Mouse (Mus musculus): Measurements from ENCODE around the gene Plcb1.
"Not testable (repeated sequence)": the region's sequence is repeated elsewhere in the genome, so short reads cannot be mapped to it uniquely, and the experiment has no call there.

Gene Plcb1

GRCm38 (mm10) chr2:134976796-134977330 lies 191.0 kb downstream of the Plcb1 start:
- DNase-seq: no peak

DNA sequence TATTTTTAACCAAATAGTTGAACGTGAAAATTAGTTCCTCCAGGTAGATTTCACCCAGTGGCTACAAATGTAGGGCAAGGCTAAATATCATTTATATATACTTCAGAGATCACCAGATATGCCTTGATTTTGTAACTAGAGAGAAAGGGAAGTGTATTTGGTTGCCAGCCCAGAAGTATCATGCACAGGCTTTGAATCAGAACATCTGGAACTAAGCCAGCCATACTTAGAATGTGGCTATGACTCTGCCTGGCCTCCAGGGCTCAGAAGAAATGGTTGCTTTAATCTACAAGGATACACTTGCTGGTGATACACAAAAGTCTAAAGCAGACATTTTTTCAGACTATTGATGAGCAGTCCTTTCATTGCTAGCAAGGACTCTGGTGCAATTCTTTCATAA lies 191.8 kb downstream of the Plcb1 start:
- DNase-seq: peak in 1 of 2 experiments; percentile 5

- no peak for DNase-seq
Measured at GRCm38 (mm10) chr2:134981394-134981793, 195.5 kb downstream of the Plcb1 start.

DNA sequence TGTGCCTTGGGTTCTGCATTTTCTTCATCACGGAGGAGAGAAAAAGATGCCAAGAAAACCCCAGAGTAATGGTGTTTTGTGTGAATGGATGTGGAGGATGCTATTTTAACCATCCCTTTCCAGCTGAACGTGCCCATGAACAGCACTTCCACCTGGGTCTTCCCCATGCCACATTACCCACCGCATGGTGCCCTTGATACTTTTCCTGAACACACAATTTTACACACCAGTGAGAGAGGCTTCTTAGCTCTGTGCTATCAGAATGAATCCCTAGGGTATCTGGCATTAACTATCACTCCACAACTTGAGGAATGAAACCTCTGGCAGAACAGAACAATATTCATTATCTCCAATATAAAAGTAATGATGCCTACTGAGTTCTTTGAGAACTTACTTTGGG lies 199.0 kb downstream of the Plcb1 start:
- DNase-seq: no peak

DNA sequence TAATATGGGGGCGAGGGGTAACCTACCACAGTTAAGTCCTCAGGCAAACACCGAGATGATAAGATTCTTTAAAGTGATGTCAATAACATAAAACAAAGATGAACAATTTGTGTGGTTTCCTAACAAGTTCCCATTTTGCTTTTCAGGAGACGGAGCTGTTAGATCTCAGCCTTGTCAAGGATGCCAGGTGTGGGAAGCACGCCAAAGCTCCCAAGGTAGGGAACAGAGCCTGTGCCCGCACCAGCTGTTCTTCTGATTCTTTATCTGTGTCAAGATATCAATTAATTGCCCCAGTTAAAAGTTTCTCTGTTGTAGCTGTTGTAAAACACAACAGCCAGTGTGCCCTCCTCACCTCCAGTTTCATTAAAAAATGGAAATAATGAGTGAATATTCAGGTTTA lies 202.1 kb downstream of the Plcb1 start:
- DNase-seq: no peak

DNA sequence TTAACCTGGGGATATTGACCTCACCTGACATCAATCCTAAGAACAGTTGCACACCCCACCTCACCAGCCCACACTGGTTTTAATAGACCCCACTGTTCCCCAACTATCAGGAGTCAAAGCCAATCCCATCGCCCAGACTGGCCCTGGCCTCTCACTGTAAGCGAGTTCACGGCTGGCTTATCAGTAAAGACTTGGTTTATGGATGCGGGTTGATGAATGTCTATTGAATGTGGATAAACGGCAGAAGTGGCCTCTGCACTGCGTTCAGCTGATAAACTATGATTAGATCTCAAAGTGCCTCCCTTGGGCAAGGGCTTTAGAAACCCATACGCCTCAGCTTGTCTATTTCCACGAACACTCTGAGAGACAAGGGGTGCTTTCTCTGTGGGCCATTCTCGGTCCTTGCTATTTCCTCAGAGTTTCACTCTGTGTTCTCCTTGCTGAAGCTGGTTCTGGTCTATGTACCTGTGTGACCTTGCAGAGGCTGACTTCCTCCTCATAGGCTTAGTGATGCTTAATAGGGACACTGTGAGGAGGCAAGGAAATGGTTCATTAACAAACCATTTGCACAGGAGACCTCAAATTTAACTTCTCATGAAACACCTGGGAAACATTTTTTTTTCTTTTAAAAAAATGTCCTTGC lies 203.9 kb downstream of the Plcb1 start:
- DNase-seq: no peak

GRCm38 (mm10) chr2:135007134-135007533 lies 221.3 kb downstream of the Plcb1 start:
- DNase-seq: peak in 1 of 2 experiments; percentile 9

GRCm38 (mm10) chr2:135007885-135008284 lies 222.0 kb downstream of the Plcb1 start:
- not testable (repeated sequence) for DNase-seq

DNA sequence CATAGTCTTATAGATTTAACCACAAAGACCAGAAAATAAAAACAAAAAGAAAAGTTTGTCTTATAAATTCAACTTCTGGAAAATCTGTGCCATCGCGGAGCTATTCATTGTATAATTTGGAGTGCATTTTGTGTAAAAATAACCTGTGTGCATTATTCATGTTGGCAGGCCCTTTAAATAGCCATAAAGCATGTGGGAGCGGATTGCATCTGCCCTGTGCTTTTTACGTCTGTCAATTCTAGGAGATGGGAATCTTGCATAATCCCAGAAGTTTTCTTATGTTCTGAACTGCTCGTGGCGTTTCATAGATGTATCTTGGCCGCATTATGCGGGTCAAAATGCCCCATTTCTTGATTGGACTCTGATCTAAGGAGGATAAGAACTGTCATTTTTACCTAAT lies 224.5 kb downstream of the Plcb1 start:
- DNase-seq: no peak

- DNase-seq: no peak
Measured at GRCm38 (mm10) chr2:135015501-135015900, 229.6 kb downstream of the Plcb1 start.

DNA sequence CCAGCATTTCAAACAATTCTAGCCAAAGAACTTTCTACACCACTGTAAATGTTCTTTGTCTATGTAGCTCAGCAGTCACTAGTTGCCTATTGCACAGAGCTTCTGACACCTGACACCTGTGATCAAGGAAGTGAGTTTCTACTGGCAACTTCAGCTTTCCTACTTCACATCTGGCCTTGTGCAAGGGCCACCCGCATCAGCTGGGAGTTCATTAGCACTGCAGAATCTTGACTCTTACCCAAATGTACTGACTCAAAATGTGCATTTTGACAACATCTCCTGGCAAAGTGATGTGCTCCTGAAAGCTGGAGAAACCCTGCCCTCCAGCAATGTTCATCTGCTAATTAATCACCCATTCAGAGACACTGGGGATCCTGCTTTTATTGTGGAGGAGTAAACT lies 232.4 kb downstream of the Plcb1 start:
- no peak for DNase-seq

DNA sequence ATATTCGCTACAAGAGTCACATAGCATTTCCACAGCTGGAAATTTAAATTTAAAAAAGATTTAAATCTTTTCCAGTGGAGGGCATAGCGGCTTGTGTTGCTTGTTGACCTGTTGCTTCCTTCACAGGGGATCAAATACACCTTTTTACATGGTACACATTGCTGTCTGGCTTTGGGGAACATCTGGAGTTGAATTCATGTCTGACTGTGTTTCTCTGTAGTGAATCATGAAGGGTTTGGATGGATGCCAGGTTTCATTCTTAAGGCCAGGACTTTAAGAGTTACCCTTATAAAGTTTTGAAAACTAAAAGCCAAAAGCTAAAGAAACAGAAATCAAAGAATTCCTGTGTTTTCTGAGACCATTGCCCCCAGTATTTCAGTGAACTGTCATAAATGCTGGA lies 232.8 kb downstream of the Plcb1 start:
- no peak for DNase-seq

DNA sequence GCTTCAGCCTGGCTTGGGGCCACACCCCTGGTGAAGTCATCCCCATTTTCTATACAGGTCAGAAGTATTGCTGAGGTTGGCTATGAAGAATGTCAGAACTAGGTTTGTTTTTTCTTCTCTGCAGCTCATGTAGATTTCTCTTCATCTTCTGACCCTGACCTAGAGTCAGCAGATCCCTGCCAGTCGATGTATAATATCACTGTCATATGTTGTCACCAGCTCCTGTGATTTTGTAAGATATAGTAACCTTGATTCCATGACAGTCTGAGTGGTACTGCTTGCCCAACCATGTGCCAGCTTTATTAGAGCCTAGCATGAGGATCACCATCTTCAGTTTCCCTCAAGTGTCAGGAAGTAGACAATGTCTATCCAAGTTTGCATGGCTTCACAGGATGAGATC lies 233.7 kb downstream of the Plcb1 start:
- no peak for DNase-seq

GRCm38 (mm10) chr2:135029288-135029687 lies 243.4 kb downstream of the Plcb1 start:
- no peak for DNase-seq

DNA sequence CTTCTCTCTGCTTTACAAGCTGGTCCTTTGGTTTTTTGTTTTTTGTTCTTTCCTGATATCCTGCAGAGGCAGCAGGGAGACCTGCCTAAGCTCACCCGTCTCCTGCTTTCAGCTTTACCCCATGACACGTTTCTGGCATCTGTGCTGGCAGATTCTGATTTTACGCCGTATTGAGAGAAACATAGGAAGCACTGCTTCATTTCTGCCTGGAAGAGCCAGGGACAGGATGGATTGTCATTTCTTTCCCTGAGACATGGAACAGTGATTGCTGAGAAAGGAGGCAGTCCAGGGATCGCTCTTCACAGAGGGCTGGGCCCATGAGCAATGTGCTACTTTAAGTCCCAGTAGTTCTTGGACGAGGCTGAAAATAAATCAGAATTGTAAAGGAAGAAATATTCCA lies 243.8 kb downstream of the Plcb1 start:
- no peak for DNase-seq

GRCm38 (mm10) chr2:135035640-135036260 lies 249.9 kb downstream of the Plcb1 start:
- DNase-seq: peak; percentile 5 to 19

- DNase-seq: no peak
Measured at GRCm38 (mm10) chr2:135048791-135049190, 262.9 kb downstream of the Plcb1 start.

DNA sequence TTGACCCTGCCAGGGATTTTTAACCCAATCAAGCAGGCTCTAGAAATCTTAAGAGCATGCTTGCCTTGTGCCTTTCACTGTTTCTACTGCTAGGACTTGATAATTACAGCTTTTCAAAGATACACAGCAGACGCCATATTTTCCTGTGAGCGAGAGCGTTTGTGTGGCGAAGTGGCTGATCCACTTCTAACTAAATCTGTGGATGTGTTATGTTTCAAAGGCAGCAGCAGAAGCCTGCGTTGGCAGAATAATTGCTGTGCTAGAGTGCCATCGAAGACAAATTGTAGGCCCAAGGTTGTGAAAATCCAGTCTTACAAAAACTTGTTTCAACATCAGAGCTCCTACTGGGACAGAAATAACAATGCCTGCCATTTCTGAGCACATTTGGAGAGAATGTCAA lies 263.4 kb downstream of the Plcb1 start:
- no peak for DNase-seq

DNA sequence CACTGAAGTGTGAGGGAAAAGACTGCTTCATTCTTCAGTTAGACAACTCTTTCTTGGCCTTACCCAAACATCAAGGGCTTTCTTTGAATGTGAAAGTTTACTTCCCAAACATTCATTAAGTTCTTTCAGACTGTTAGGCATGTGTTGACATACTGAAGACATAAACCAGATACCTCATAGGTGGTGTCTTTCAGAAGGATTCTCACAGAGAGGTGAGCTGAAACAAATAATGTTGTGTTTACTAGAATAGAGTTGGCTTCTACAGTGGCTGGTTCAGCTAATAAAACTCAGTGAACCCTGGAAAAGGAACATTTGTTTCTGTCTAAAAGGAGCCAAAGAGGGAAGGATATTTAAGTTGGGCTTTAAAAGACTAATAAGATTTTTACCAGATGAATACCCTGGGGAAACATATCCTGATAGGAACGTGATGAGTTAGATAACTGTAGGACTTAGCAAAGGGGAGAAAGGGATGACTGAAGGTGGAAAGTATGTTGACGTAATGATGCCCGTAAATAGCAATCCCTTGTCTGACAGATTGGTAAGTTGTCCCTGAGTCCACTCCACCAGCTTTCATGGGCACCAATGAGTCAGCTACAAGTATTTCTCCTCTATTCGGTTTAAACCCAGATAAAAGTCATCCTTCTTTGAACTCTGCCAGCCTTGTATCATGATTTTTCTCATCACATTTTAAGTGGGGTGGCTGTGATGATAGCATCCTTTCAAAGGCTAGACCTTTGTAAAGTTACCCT lies 265.8 kb downstream of the Plcb1 start:
- no peak for DNase-seq

DNA sequence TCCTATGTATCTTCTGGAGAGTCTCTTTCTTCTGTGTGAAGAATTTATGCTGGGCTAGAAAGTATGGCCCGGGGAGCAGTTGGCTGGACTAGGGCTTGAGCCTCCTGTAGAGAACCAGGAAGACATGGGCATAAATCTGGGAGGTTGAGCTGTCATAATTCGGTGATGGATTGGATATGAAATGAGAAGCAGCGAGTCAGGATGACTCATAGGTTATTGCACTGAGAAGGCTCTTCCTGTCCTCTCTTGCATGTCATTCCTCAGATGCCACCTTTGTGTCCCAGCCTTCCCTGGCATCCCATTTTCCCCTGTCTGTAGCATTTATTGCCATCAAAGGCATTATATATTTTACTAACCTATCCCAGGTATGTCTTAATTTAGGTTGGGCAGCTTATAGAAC lies 267.5 kb downstream of the Plcb1 start:
- DNase-seq: no peak

DNA sequence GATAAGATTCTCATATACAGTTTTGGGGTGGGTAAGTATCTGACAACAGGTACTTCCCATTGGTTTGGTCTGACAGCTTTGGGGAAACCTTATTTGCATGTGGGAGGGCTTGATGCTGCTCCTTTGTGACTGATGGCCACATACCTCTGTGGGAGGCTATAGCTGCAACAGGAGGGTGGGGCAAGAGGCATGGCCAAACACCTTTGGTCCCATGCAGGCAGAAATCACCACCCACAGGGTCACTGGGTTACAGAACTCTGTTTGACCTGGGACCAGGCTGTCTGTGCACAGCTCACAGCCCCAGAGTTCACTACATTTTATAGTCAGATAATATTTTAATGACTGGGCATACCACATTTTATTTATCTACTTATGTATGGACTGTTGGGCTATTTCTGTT lies 281.6 kb downstream of the Plcb1 start:
- no peak for DNase-seq

GRCm38 (mm10) chr2:135071349-135071748 lies 285.5 kb downstream of the Plcb1 start:
- no peak for DNase-seq

DNA sequence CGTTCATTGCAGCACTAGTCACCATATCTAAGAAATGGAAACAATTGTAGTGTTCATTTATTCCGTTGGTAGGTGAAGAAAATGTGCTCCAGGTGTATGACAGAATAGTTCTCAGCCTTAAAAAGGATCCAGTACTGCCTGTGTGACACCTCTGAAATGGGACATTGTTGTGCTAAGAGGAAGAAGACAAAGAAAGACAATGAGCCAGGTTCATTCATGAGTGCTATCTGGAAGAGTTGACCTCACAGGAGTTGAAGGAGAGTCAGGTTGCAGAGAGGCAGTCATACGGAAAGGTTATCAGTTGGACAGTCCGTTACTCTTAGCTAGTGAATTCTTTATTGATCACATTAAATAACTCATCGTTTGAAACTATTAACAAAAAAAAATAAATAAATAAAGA lies 286.6 kb downstream of the Plcb1 start:
- no peak for DNase-seq

DNA sequence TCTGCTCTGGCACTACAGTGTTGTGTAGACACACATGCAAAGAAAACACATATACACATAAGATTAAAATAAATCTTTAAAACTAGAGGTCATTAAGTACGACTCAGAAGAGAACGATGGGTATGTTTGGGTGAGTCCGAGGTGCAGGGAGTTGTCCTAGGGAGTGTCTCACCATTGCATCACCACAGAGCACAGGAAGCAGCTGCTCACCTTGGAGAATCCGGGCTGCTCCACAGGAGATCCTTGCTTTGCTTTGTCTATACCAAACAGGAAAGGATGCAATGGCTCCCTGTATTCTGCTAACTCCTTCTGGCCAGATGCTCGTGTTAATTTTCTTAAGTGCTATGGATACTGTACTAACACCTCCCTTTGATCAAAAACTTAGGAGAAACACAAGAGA lies 287.1 kb downstream of the Plcb1 start:
- DNase-seq: no peak
